13 mouse cellular contexts compared by ENCODE assay signal in genomic region chr14:47885326-47885725, GRCm38 (mm10).
"Had no signal": no experiment of that assay in that cellular context is flagged by ENCODE, and none has a peak within 500 bp of the region (broad histone marks: within the 10 kb centered on the region; RNA-seq: fewer than 3 reads in every experiment).

No protein-coding gene starts in this region.

- H3K9ac ChIP-seq: kidney, embryonic 15.5 days; liver, embryonic 15.5 days; neural tube, embryonic 12.5 days; stomach, embryonic 15.5 days had no signal

- H3K4me1 ChIP-seq: kidney, embryonic 15.5 days; liver, embryonic 15.5 days; stomach, embryonic 15.5 days had no signal

- H3K27ac ChIP-seq: kidney, embryonic 15.5 days; limb, embryonic 10.5 days; liver, embryonic 15.5 days; neural tube, embryonic 12.5 days; stomach, embryonic 15.5 days had no signal

- H3K4me2 ChIP-seq: kidney, embryonic 15.5 days; liver, embryonic 11.5 days; liver, embryonic 15.5 days; neural tube, embryonic 12.5 days; stomach, embryonic 15.5 days had no signal

- H3K27me3 ChIP-seq: kidney, embryonic 15.5 days; liver, embryonic 15.5 days; neural tube, embryonic 12.5 days; stomach, embryonic 15.5 days had no signal

- ATAC-seq: lung, postnatal 0 days had no signal

- H3K36me3 ChIP-seq: kidney, embryonic 15.5 days; limb, embryonic 10.5 days; liver, embryonic 15.5 days; neural tube, embryonic 12.5 days; stomach, embryonic 15.5 days had no signal

- H3K4me3 ChIP-seq: kidney, embryonic 15.5 days; limb, embryonic 10.5 days; liver, embryonic 15.5 days; neural tube, embryonic 12.5 days; stomach, embryonic 15.5 days had no signal

- DNase-seq: kidney, postnatal 14 days; lung, adult 2 months; lung, postnatal 36 days; midbrain, embryonic 14.5 days; thymus, adult 2 months; thymus, postnatal 25 days had no signal

- H3K9me3 ChIP-seq: kidney, embryonic 15.5 days; limb, embryonic 10.5 days; liver, embryonic 15.5 days; neural tube, embryonic 12.5 days; stomach, embryonic 15.5 days had no signal
